Mouse (Mus musculus) megakaryocyte-erythroid progenitor cell, adult 5 weeks (primary cell): ENCODE data around the gene Vmn2r42. TPM values are rescaled to one million over a fixed set of nuclear protein-coding genes. Genes with fewer than 3 reads are reported as not detected.

Source experiments
- polyA plus RNA-seq: library from polyadenylated mRNA; stranded (reverse); fragments of >175 nt; gene quantifications from 2 replicates; pipeline ENCODE4 v1.2.3, GENCODE M21; 2012

Vmn2r42 gene
- not detected in 2 replicates for polyA plus RNA-seq

GRCm38 (mm10) chr7:8200220-8200619, at the start of gene Vmn2r42:
Gene Vmn2r42 (minus strand): TSS chr7:8200320.

GRCm38 (mm10) chr7:8161554-8161953, 38.6 kb downstream of the Vmn2r42 start, which contains the start of gene Vmn2r41:
Gene Vmn2r41 (minus strand): TSS chr7:8161654.

Other genes starting within 250 kb of the Vmn2r42 start
- gene Vmn2r41, start 38.7 kb downstream of the Vmn2r42 start, polyA plus RNA-seq, result not detected in 2 replicates
- not detected in 2 replicates for gene Vmn2r43, start 60.3 kb upstream of the Vmn2r42 start, polyA plus RNA-seq
- 0.01 TPM in 2 replicates for gene Vmn2r44, start 183.0 kb upstream of the Vmn2r42 start, polyA plus RNA-seq